Mouse (Mus musculus) MEL (cell line): ENCODE data around the gene Glod4. TPM values are rescaled to one million over a fixed set of nuclear protein-coding genes. Genes with fewer than 3 reads are reported as not detected.
"Not testable (repeated sequence)": the region's sequence is repeated elsewhere in the genome, so short reads cannot be mapped to it uniquely, and the experiment has no call there.

Experiments used
- DNase-seq: peaks from one replicate; pipeline ENCODE4 v3.0.0; 2011; ENCODE audit warnings: low read depth, low spot score
- H3K27ac ChIP-seq: 2 replicates; pipeline ENCODE4 v1.5.1; 2012; ENCODE audit warnings: low read depth, mild to moderate bottlenecking, control low read depth, low read length, moderate library complexity; ENCODE audit not compliant: control insufficient read depth
- H3K27me3 ChIP-seq, 2 experiments: fragments of 150-350 bp in 1 of 2; sonication (generic) in 1 of 2; 2 replicates each; pipeline ENCODE4 v1.6.1; 2012; ENCODE audit warnings: low read length in 2 of 2, mild to moderate bottlenecking in 2 of 2, improper control_type of control experiment in 1 of 2, moderate library complexity in 1 of 2; ENCODE audit not compliant: insufficient read depth in 2 of 2, control insufficient read depth in 1 of 2
- H3K36me3 ChIP-seq, 2 experiments: 2 replicates each; pipeline ENCODE4 v1.6.1; 2012 to 2014; ENCODE audit warnings: low read length in 2 of 2, improper control_type of control experiment in 1 of 2, inconsistent platforms in 1 of 2, mild to moderate bottlenecking in 1 of 2; ENCODE audit not compliant: insufficient read depth in 2 of 2, control insufficient read depth in 1 of 2
- H3K4me1 ChIP-seq, 2 experiments: fragments of 150-350 bp in 1 of 2; sonication (generic) in 1 of 2; 2 replicates each; pipeline ENCODE4 v1.6.1; 2012; ENCODE audit warnings: low read length in 2 of 2, improper control_type of control experiment in 1 of 2, mild to moderate bottlenecking in 1 of 2; ENCODE audit not compliant: insufficient read depth in 2 of 2, control insufficient read depth in 1 of 2
- H3K4me3 ChIP-seq, 2 experiments: fragments of 150-350 bp in 1 of 2; sonication (generic) in 1 of 2; 2 replicates each; pipeline ENCODE4 v1.5.1; 2012; ENCODE audit warnings: low read depth in 2 of 2, low read length in 2 of 2, mild to moderate bottlenecking in 2 of 2, moderate library complexity in 2 of 2, control low read depth in 1 of 2, improper control_type of control experiment in 1 of 2; ENCODE audit not compliant: control insufficient read depth in 1 of 2, insufficient read depth in 1 of 2
- H3K79me2 ChIP-seq: 2 replicates; pipeline ENCODE4 v1.6.1; 2012; ENCODE audit warnings: mild to moderate bottlenecking, low read length, moderate library complexity; ENCODE audit not compliant: control insufficient read depth, poor library complexity, insufficient read depth
- H3K9ac ChIP-seq: 2 replicates; pipeline ENCODE4 v1.6.1; 2012; ENCODE audit warnings: low read depth, mild to moderate bottlenecking, control low read depth, low read length, moderate library complexity; ENCODE audit not compliant: control insufficient read depth, poor library complexity, severe bottlenecking
- H3K9me3 ChIP-seq: fragments of 150-350 bp; sonication (generic); replicated peaks from 2 replicates; pipeline ENCODE4 v1.6.1; 2012; ENCODE audit warnings: mild to moderate bottlenecking, low read length, improper control_type of control experiment, moderate library complexity; ENCODE audit not compliant: insufficient read depth
- JUND ChIP-seq: IDR thresholded peaks from 2 replicates; pipeline ENCODE4 v1.6.1; 2011; ENCODE audit warnings: low read depth, mild to moderate bottlenecking, improper control_type of control experiment, low read length
- MAZ ChIP-seq: IDR thresholded peaks from 2 replicates; pipeline ENCODE4 v1.6.1; 2012; ENCODE audit warnings: low read depth, mild to moderate bottlenecking, inconsistent platforms, low read length, improper control_type of control experiment
- MEF2A ChIP-seq: IDR thresholded peaks from 2 replicates; pipeline ENCODE4 v1.6.1; 2014; ENCODE audit warnings: low read depth, mild to moderate bottlenecking, inconsistent platforms, low read length, improper control_type of control experiment; ENCODE audit not compliant: poor library complexity, insufficient replicate concordance, severe bottlenecking; ENCODE audit errors: extremely low read depth
- MYB ChIP-seq: IDR thresholded peaks from 2 replicates; pipeline ENCODE4 v1.6.1; 2011; ENCODE audit warnings: mild to moderate bottlenecking, low read depth, low read length, improper control_type of control experiment
- USF2 ChIP-seq, 2 experiments: IDR thresholded peaks; 2 replicates each; pipeline ENCODE4 v1.6.1; 2011 to 2012; ENCODE audit warnings: improper control_type of control experiment in 2 of 2, low read length in 2 of 2, borderline replicate concordance in 1 of 2, inconsistent platforms in 1 of 2, low read depth in 1 of 2, mild to moderate bottlenecking in 1 of 2; ENCODE audit not compliant: insufficient read depth in 1 of 2
- ZC3H11A ChIP-seq: IDR thresholded peaks from 2 replicates; pipeline ENCODE4 v1.6.1; 2012; ENCODE audit warnings: low read depth, mild to moderate bottlenecking, inconsistent platforms, low read length, improper control_type of control experiment
- ZNF384 ChIP-seq: IDR thresholded peaks from 2 replicates; pipeline ENCODE4 v1.6.1; 2012; ENCODE audit warnings: low read depth, mild to moderate bottlenecking, inconsistent platforms, low read length, improper control_type of control experiment
- polyA plus RNA-seq, 2 experiments: library from polyadenylated mRNA; stranded (reverse) in 1 of 2; unstranded in 1 of 2; fragments of >175 nt in 1 of 2; fragments of >200 nt in 1 of 2; gene quantifications; 2 replicates each; pipeline versions ENCODE4 v1.2.1 to v1.2.4; 2012; ENCODE audit warnings: low replicate concordance in 2 of 2, low read depth in 1 of 2; ENCODE audit not compliant: insufficient read length in 2 of 2, insufficient read depth in 1 of 2, missing spikeins in 1 of 2
- total RNA-seq: library from RNA; depleted of rRNA; stranded (reverse); fragments of 300-350 nt; gene quantifications from 2 replicates; pipeline ENCODE4 v1.2.3, GENCODE M21; 2012

The Glod4 gene
- total and polyA plus RNA-seq, 3 experiments: 63.9 to 139 TPM; not detected in 1

GRCm38 (mm10) chr11:76215011-76215410 lies 28.5 kb downstream of the Glod4 start:
- H3K4me1 ChIP-seq: peaks cover 4 to 23% of the 10 kb centered on the region in 2 experiments; a peak in 3 of 4 replicates
- DNase-seq: no peak
- peaks cover 9% of the 10 kb centered on the region for H3K79me2 ChIP-seq
- TF ChIP-seq ZC3H11A: no peak
- no peak for TF ChIP-seq JUND
- TF ChIP-seq MYB: no peak
- TF ChIP-seq, all 39 proteins: peak for 0
- no peaks in the 10 kb centered on the region for H3K9me3 ChIP-seq
- H3K27me3 ChIP-seq: no peaks in the 10 kb centered on the region
- H3K27ac ChIP-seq: no peak overlapping the region
- no peak overlapping the region for H3K9ac ChIP-seq
- H3K36me3 ChIP-seq: peaks cover 0 to 18% of the 10 kb centered on the region in 2 experiments; a peak in 2 of 4 replicates
- no peak overlapping the region for H3K4me3 ChIP-seq

- Histone ChIP-seq H3K27ac (no peak overlapping the region), H3K9ac (no peak overlapping the region), H3K79me2 (peaks cover 9% of the 10 kb centered on the region), H3K36me3 (peaks cover 0 to 20% of the 10 kb centered on the region in 2 experiments; a peak in 2 of 4 replicates), H3K9me3 (no peaks in the 10 kb centered on the region), H3K27me3 (no peaks in the 10 kb centered on the region), H3K4me3 (no peak overlapping the region), H3K4me1 (peaks cover 4 to 23% of the 10 kb centered on the region in 2 experiments; a peak in 3 of 4 replicates)
- DNase-seq: no peak
- no peak for TF ChIP-seq MAZ
- no peak for TF ChIP-seq MEF2A
- TF ChIP-seq USF2 (IDR thresholded peaks at IDR 0.05; ENCODE audit: borderline replicate concordance in 1 of 2, insufficient read depth in 1 of 2, low read depth in 1 of 2, low read length in 2 of 2): no peak
- TF ChIP-seq ZNF384: no peak
Observed at GRCm38 (mm10) chr11:76213841-76214240, 29.7 kb downstream of the Glod4 start.

- not testable (repeated sequence) for H3K27me3 ChIP-seq, H3K4me3 ChIP-seq
- peaks cover 0 to 17% of the 10 kb centered on the region in 2 experiments; a peak in 2 of 4 replicates for H3K36me3 ChIP-seq
Observed at GRCm38 (mm10) chr11:76211595-76211994, 31.9 kb downstream of the Glod4 start.

More at GRCm38 (mm10) chr11:76211595-76211994, 31.9 kb downstream of the Glod4 start:
- not testable (repeated sequence) for H3K79me2 ChIP-seq, DNase-seq, H3K27ac ChIP-seq, H3K9me3 ChIP-seq, H3K9ac ChIP-seq
- H3K4me1 ChIP-seq: peaks cover 4 to 15% of the 10 kb centered on the region in 2 experiments; a peak in 3 of 4 replicates
